Mouse (Mus musculus) liver, embryonic 14.5 days (tissue): Measurements from ENCODE around the gene Ak1.

Experiments used
- CTCF ChIP-seq: IDR thresholded peaks from 2 replicates; pipeline ENCODE4 v1.5.1; 2016; ENCODE audit warnings: antibody characterized with exemption, low read depth, control low read depth
- EP300 ChIP-seq: IDR thresholded peaks from 2 replicates; pipeline ENCODE4 v1.6.1; 2016; ENCODE audit warnings: antibody characterized with exemption, low read depth

DNA sequence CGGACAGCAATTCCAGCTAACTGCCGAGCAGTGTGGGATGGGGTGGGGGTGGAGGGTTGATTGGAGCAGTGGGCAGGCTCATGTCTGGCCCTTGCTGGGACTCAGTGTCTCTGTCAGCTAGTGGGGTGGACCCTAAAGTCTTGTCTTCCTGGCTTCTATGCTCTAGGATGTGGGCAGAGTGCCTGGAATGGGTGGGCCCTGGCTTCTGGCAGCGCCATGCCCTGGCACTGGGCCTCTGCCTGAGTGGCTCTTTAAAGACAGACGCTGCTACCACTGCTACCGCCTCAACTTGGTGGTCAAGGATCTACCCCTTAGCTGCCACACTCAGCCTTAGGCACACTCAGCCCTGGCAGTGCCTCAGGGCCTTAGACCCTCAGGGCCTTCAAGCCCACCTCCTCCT, 7.2 kb downstream of the Ak1 start:
- no peak for TF ChIP-seq CTCF
- TF ChIP-seq EP300 = no peak
